Mouse (Mus musculus) central nervous system, embryonic 14 days (tissue): ENCODE measurements around the gene Nubpl. TPM values are rescaled to one million over a fixed set of nuclear protein-coding genes. Genes with fewer than 3 reads are reported as not detected.

Experiments
- polyA plus RNA-seq: library from polyadenylated mRNA; depleted of rRNA; stranded (reverse); fragments of >200 nt; gene quantifications from 2 replicates; pipeline ENCODE4 v1.2.3, GENCODE M21; 2012; rRNA removed

Gene Nubpl
- 4.5 and 5.2 TPM in 2 replicates for polyA plus RNA-seq

GRCm38 (mm10) chr12:52097650-52098070 lies at the start of gene Nubpl:
Gene Nubpl (plus strand): TSS chr12:52097737.

Other genes starting within 250 kb of the Nubpl start
- 15.1 and 15.8 TPM in 2 replicates for gene Heatr5a, start 126.4 kb upstream of the Nubpl start, polyA plus RNA-seq
- 9.7 and 10.8 TPM in 2 replicates for gene Dtd2, start 91.2 kb upstream of the Nubpl start, polyA plus RNA-seq
- not detected in 2 replicates for gene Gpr33, start 69.7 kb upstream of the Nubpl start, polyA plus RNA-seq